Mouse (Mus musculus) stomach, postnatal 0 days (tissue): ENCODE measurements at regions not wholly inside any gene's neighbourhood (a gene's known extent, or its start where the extent isn't known, plus 50 kb on each side); places are given as distances from the start of the nearest gene placed in this dataset.

Experiments used
- CTCF ChIP-seq: IDR thresholded peaks from 2 replicates; pipeline ENCODE4 v1.5.1; 2016; ENCODE audit warnings: antibody characterized with exemption, low read depth, mild to moderate bottlenecking, moderate library complexity
- EP300 ChIP-seq: optimal IDR thresholded peaks from 2 replicates; pipeline ENCODE3; 2016; ENCODE audit warnings: antibody characterized with exemption

GRCm38 (mm10) chr9:24859459-24859858 is 85.4 kb upstream of the Tbx20 start:
- TF ChIP-seq CTCF = no peak
- TF ChIP-seq EP300 = no peak
